Mouse (Mus musculus) spleen, postnatal 36 days (tissue): ENCODE data around the gene Mb.
"Not testable (repeated sequence)": the region's sequence is repeated elsewhere in the genome, so short reads cannot be mapped to it uniquely, and the experiment has no call there.

Experiments
- DNase-seq, 2 experiments: peaks; one replicate each; pipeline ENCODE4 v3.0.0; 2022; ENCODE audit warnings: low spot score in 2 of 2, mixed read lengths in 1 of 2

Gene Mb

GRCm38 (mm10) chr15:77065259-77065852 is 14.9 kb upstream of the Mb start:
- no peak for DNase-seq

GRCm38 (mm10) chr15:77062746-77063145 is 12.3 kb upstream of the Mb start:
- no peak for DNase-seq

- DNase-seq, result not testable (repeated sequence)
Measured at GRCm38 (mm10) chr15:77059416-77059815, 8.9 kb upstream of the Mb start.

- DNase-seq, result no peak
Measured at GRCm38 (mm10) chr15:77058566-77058965, 8.1 kb upstream of the Mb start.

- DNase-seq, result no peak
Measured at GRCm38 (mm10) chr15:77056791-77057051, 6.3 kb upstream of the Mb start.

GRCm38 (mm10) chr15:77056001-77056790 is 5.7 kb upstream of the Mb start:
- DNase-seq, result no peak

GRCm38 (mm10) chr15:77054611-77055175 is 4.2 kb upstream of the Mb start:
- DNase-seq, result no peak

GRCm38 (mm10) chr15:77053021-77053420 is 2.6 kb upstream of the Mb start:
- DNase-seq, result no peak

- DNase-seq, result no peak
Measured at GRCm38 (mm10) chr15:77052176-77052575, 1.7 kb upstream of the Mb start.

GRCm38 (mm10) chr15:77045609-77046008 is 4.9 kb downstream of the Mb start:
- DNase-seq, result no peak

- DNase-seq, result no peak
Measured at GRCm38 (mm10) chr15:77044597-77045320, 5.7 kb downstream of the Mb start, which contains the start of gene Apol6. Gene Apol6 (plus strand): TSS chr15:77044729.

GRCm38 (mm10) chr15:77040784-77041183 is 9.7 kb downstream of the Mb start:
- DNase-seq, result no peak

- no peak for DNase-seq
Measured at GRCm38 (mm10) chr15:77039211-77039700, 11.2 kb downstream of the Mb start.

GRCm38 (mm10) chr15:77037278-77038161 is 12.9 kb downstream of the Mb start:
- DNase-seq, result no peak

- no peak for DNase-seq
Measured at GRCm38 (mm10) chr15:77036989-77037277, 13.5 kb downstream of the Mb start.

GRCm38 (mm10) chr15:77036320-77036988 is 14.0 kb downstream of the Mb start:
- DNase-seq, result no peak

GRCm38 (mm10) chr15:77035643-77036042 is 14.8 kb downstream of the Mb start:
- no peak for DNase-seq

GRCm38 (mm10) chr15:77034526-77034925 is 15.9 kb downstream of the Mb start:
- no peak for DNase-seq

GRCm38 (mm10) chr15:77031271-77031670 is 19.2 kb downstream of the Mb start:
- DNase-seq, result no peak

- DNase-seq, result no peak
Measured at GRCm38 (mm10) chr15:77029331-77029991, 21.0 kb downstream of the Mb start.

- no peak for DNase-seq
Measured at GRCm38 (mm10) chr15:77027675-77028074, 22.8 kb downstream of the Mb start.
